Mouse (Mus musculus) kidney, postnatal 25 days (tissue): ENCODE measurements at regions not wholly inside any gene's neighbourhood (a gene's known extent, or its start where the extent isn't known, plus 50 kb on each side); places are given as distances from the start of the nearest gene placed in this dataset.

ENCODE experiments used
- DNase-seq, 2 experiments: peaks; one replicate each; pipeline ENCODE4 v3.0.0; 2021; ENCODE audit warnings: mixed read lengths in 2 of 2

DNA sequence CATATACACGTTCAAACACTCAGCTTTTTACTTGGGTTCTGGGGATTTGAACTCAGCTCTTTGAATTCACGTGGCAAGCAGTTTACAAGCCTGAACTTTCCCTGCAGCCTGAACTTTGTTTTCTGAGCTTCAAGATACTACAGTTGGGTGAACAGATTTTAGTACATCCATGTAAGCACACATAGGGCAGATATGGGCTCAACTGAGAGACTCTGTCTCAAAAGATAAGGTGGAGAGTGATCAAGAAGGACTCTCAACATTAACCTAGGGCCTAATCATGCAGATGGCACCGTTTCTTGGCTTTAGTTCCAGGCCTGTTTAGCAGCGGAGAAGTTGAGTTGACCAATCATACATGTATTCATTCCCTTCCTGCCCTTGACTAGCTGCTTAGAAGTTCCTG is 1403.7 kb upstream of the A1bg start:
- no peak for DNase-seq

DNA sequence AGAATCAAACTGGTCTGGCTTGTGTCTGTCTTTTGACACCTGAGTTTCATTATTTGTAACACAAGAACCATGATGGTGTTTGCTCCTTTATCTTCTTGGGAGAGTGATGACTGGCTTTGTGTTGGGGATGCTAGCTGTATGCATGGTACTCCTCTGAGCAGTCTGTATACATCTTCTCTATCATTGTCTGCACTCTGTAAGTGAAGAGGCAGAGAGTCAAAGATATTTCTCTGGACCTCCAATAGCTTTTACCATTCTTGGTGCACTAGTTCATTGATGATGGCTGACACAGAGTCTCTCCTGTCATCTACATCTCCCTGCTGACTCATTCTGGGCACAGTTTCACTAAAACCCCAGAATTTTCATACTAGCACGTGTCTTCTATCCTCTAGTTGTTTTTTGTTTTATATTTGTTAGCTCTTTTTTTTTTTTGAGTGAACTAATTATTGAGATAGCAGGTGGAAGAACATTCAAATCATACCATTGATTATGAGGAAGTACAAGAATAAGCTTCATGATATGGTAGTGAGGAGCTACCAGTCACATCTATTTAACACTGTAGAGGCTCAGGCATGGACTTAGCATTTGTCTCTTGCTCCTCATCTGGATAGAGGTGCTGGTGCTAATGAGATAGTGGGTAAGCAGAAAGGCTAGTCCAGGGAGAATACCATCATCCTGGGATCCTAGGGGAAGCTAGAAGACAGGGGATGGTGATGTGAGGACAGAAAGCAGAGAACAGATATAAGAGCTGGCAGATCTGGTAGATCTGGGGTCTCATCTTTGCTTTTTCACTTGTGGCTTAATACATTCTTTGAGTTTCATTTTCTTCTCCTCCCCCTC is 1402.9 kb upstream of the A1bg start:
- DNase-seq, result no peak

DNA sequence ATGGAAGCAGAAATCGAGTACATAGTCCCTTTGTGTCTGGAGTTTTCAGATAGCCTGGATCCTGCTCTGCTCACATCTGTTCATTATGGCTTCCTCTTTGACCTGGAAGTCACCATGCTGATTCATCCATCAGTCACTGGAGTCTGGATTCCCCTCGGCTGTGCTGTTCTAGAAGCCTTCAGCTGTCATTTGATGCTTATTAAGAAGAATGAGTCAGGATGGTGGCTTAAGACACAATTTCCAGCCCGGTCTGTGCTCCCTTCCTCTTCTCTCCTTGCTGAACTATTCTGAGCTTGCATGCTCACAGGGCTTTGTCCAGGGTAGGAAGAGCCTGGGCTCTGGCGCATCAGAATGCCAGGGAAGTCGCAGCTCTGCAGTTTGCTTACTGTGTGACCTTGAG is 1398.2 kb upstream of the A1bg start:
- no peak for DNase-seq

DNA sequence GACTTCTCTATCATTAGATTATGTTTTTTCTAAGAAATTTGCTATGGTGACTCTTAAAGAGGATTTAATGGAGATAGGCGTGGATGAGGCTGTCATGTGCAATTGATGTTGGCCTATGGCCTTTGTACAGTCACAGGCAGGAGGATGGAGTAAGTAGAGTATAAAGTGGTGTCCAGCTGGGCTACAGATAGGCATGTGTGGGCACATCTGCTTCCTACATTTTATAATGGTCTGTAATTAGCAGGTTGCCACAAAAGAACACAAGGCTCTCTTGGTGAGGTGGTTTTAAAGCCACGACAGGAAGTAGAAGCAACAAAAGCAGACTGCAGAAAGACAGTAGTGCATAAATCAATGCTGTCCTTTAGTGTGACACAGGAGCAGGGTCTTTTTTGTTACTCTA is 1391.6 kb upstream of the A1bg start:
- DNase-seq, result no peak

DNA sequence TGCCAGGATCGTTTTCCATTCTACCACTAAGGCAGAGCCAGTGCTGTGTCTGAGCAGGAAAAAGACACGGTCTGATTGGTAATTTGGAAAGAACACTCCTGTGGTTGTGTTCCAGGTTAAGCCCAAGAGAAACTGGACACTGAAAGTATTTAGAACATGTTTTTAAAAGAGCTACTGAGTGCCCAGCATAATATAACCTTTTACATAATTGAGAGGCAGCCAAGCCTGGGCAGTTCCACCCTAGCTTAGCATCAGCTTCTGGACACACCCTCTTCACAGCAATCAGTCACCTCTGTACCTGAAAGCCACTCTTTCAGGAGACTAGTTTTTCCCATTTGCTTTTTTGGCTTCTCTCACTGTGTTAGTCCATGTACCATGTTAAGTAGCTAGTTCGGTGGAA is 1379.4 kb upstream of the A1bg start:
- peak; percentile 45 to 72 for DNase-seq

DNA sequence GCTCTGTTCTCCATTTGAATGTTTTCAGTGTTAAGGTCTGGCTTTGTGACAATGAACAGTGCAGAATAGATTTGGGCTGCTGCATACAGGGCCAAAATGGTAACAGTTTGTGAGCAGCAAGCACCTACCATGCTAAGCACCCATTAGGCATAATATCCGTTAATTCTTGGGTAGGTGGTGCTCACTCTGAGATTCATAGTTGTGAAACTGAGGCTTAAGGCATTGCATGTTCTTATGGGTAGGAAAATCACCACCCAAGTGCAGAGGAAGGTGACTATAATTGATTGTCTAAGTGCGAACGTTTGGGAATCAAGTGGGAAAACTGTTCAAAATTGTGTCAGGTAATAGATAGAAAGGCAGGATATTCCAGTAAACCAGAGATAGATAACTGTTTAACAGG is 1378.8 kb upstream of the A1bg start:
- no peak for DNase-seq

DNA sequence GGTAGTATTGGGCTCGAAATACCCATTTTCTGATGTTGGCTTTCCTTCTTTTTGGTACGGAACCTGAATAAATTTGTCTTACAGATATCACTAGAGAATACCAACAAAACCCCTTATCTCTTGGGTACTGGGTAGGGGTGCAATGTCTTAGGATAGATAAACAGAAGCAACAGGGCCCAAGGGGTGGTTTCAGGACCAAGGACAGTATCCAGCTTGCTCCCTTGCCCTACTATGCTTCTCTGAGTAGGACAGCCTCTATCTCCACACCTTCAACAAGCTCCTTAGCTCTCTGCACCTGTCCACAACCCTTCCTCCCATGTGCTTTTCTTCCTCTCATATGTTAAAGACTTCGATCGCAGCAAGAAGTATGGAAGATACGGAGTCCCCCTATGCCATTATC is 1374.3 kb upstream of the A1bg start:
- no peak for DNase-seq

DNA sequence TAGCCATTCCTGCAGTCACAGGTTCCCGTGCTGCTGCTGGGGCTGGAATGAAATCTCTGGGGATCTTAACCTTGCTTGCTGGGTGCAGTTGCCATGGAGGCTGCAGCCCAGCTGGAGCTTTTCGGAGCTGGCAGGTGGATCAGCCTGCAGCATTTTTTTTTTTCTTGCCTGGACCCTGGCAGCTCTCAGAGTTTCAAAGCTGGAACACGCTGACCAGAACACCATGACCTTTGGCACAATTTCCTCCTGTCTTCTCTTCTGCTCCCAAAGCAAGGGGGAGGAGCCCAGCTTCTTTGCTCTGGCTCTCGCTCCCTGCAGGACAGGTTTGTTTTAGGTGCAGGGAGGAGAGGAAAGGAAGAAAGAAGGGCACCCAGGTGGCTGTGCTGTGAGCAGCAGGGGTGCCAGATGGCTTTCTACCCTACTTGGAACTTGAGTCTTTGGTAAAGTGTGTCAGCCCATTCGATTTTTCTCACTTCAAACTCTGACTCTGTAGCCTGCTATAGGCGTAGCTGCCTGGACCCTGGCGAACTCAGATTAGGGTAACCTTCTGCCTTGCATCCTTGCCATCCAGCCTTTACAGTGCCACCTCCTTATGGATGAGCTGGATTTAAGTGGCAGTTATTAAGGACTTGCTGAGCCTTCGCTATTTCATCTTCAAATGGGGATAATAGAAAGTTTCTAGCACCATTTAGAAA is 1372.6 kb upstream of the A1bg start:
- peak; percentile 88 to 95 for DNase-seq

DNA sequence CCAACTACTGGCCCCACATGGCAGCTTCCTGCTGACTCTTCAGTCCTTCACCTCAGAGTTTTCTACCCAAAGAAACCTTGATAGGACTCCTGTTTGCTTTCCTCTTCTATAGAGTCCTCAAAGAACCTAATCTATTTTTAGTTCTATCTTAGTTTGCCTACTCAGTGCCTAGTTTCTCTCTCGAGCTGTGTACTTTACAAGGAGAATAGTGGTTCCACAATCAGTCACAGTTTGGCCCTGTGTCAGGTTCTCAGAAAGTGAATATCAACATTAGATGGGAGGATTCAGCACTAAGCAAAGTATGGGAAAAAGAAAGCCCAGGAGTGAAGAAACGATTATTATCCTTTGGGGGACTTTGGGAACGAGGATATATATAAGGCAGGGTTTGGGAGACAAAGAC is 1372.0 kb upstream of the A1bg start:
- DNase-seq, result no peak

DNA sequence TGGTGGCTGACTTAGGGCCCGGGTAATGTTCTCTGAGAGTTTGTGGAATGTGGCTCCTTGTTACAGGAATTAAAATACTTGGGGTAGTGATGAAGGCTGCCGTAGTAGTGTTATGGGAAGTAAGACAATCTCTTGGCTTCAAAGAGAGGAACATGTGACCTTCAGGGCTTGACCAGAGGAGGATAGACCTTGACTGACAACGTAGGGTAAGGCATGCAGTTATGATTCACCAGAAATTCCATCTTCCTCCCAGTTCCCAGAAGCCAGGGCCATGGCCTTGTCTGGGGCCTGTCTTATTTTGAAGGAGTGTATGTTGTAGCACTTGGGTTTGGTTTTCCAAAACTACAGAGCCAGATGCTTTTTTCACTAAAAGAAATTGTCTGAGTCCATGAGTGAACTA is 1370.1 kb upstream of the A1bg start:
- DNase-seq, result no peak

DNA sequence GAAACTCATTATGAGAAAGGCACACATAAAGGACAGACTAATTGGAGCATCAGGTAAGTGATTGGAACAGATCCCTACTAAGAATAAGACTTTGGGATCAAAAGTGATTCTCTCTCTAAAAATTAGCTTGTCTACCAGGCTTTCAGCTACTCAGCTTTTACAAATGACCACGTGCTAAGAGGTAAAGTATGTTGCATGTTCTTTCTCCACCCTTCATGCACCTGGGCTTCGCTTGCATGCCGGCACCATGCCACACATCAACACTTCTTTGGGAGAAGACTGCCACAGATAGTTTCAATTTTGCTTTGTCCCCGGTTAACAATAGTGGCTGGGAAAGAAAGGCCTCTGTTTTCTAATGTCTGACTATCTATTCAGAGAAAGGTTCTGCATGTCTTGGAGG is 1367.9 kb upstream of the A1bg start:
- DNase-seq, result no peak

DNA sequence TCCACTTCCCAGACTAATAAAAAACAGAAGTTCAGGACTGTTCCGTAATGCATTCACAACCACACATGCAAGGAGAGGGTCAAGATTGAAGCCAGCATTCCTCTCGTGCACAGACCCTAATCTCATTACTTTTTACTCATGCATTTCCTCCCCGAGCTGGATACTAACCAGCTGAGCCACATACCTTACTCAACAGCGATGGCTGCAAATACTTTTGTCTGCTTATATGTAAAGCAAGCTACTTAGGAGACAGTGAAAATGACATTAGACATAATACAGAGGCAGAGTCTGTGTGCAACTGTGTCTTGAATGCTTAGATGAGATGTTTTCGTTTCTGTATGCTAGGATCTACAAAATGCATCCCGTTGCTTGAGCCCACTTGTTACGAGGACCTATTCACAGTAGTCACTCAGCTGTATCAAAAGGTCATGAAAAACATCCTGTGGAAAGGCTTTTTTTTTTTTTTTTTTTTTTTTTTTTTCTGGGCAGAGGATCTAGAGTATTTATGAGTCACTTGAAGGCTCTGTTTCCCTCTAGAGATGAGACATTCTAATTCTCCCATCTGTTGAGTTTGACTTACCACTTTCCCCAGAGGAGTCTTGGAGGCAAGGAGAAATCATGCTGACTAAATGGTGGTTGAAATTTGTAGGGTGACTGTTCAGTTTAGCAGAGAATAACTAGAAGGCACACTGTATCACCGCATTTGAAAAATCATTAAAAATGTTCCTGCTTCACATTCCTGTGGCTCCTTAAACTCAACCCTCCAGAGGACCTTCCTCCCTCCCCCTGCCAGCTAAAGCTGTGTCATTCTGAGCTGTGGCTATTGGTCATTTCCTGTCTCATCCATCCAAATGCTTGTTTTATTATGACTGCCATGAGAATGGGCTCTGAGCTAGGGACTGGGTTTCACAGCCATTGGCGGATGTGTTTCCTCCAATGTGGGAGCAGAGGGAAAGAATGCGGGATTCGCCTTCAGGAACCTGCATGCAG is 1364.1 kb upstream of the A1bg start:
- peak; percentile 24 to 40 for DNase-seq

DNA sequence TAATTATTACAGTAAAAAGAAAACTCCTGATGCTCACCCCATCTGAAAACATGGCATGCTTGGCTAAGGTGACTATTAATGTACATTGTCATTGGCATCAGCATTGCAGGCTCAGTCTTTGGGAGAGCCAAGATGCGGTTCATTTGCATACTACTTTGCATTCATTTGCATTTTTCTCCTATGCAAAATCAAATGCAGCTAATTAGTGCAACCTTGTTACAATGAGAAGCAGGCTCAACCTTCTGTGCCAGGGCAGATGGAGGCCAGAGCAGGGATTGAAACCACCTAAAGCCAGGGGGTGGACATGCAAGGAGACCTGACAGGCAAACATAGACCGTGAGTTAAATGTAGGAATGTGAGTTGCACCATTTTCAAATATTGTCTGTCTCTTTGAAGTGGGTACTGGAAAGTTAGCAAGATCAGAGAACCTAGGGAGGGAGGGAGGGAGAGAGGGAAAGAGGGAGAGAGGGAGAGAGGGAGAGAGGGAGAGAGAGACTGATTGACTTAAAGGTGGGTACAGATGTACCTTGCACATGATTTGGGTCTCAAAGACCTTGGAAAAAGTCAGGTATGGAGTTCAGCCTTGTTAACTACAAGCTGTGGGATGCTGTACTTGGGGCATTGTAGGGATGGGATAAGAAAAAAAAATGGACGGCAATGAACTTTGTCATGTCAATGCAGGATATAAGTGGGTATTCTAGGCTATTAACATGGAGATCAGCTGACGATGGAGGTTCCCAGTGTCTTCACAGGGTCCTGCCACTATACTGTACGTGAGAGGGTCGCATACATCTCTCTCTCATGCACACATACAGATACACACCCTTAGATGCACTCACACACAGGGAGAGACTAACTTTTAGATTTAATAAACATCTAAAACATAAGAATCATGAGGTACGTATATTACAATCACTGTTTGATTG is 1362.1 kb upstream of the A1bg start:
- DNase-seq, result no peak

DNA sequence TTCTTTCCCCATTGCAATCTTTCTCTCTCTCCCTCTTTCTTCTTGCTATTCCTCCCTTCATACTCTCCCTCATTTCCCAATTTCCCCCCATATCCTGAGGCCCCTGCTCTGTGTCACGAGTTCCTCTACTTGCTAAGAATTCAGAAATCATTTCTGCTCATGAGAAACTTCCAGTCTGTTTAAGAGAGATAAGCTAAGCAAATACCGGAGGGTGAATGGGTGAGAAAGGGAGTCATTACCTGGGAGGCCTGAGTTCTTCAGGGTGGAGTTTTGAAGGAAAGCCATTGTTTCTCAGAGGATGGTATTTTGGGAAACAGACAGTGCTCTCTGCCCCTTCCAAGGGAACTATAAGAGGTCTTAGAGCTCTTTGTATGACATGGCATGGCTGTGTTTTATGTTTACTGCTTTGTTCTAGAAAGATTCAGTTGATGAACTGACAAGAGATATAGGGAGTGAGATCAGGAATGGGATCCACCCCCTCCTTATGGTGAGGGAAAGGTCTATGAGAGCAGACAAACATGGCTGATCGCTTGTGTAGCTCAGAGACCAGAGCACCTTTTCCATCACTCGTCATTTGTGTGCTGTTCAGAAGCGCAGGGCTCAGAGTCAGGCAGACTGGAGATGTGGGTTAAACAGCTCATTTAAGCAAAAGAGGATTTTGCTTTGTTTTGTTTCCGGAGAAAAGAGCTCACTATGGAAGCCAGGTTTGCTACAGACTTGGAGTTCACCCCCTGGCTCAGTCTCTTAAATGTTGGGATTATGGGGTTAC is 1361.0 kb upstream of the A1bg start:
- no peak for DNase-seq

DNA sequence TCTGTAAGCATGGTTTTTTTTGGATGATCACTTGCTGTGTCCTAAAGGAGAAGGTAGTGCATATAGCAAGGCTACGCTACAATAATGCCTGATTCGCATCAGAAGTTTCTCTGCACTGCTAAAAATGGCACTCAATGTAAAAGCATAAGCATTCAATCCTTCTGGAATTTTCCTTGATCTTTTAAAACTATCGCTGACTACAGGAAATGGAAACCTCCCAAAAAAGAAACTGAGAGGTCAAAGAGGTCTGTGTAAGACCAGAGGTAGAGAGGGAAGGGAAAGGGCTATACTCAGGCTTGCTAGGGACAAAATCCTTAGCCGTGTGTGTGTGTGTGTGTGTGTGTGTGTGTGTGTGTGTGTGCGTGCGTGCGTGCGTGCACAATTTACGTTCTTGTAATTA is 1359.8 kb upstream of the A1bg start:
- no peak for DNase-seq

DNA sequence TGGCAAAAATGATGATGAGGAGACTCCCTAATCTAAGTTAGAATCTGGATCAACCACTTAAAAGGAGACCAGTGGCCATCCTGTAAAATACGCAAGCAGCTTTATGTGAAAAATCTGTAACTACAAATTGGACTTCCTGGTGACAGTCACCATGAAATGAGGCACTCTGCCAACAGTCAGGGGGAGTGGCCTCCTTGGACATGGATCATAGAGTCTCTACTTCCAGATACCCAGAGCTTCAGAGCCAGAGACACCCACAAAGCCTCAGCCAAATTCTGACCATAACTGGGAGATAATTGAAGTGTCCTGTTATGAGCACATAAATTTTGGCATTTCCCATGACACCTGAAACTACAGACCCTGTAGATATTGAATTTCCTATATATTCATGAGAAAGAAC is 1359.3 kb upstream of the A1bg start:
- DNase-seq, result peak; percentile 75 to 79

DNA sequence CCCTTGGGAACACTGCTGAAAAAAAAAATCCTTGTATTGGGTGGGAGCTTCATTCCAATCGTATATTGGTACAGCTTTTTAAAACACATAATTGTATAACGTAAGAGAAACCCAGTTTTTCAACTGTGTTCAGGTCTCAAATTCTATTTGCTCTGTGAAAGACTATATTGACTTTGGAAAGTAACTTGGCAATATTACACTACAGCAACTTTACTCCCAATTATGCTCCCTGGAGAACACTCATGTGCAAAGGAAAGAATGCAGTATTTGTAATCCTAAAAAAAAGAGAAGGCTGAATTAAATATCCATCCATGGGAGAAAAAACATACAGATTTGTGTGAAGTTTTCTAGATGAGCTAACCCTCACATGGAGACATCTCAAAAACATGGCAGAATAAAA is 1356.7 kb upstream of the A1bg start:
- DNase-seq, result no peak

DNA sequence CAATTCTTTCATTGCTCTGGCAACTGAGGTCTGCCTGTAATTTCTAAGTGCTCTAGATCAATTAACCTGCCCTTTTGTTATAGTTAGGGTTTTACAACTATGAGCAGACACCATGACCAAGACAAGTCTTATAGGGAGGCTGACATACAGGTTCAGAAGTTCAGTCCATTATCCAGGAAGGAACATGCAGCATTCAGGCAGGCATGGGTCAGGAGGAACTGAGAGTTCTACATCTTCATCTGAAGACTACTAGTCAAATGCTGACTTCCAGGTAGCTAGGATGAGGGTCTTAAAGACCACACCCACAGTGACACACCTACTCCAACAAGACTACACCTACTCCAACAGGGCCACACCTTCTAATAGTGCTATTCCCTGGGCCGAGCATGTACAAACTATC is 1352.0 kb upstream of the A1bg start:
- DNase-seq, result no peak

DNA sequence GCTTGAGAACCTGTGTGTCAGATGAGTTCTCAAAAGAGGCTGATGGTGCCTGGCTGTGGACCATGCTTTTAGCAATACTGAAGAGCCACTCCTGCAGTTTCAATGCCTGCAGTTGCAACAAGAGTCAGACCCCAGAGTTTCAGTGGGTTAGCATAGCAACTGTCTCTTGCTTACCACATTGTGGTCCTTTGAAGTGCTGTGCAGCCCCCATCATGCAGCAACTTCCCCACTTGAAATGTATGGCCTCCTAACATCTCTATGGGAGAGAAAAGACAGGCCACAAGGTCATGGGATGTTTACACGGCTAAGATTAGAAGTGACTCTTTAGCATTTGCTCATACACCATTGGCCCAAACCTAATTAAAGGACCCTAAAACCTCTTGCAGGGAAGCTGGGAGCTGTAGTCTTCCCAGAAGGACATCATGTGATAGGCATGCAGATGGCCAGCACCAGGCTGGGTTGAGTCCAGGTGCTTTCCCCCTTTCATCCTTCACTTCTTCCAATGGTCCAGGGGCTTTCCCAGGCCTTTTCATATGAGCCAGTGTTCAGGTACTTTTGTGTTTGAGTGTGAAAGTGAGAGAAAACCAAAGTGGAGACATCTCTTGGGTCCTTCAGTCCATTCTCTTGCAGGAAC is 1351.2 kb upstream of the A1bg start:
- no peak for DNase-seq

DNA sequence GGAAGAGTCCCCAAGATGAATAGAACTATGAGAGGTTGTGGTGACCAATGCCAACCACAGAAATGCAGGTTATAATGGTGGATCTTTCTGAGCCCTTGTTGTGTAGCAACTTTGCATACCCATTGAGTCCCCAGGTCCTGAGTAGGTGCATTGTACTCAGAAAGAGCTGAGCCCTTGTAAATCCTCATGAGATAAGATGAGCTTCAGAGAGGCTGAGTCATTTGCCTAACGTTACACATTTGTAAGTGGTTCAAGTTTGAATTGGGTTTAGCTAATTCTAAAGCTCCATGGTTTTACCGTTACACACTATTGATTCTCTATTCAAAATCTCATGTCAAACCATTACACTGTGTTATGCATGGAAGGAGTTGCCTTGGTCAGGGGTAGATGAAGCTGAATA is 1349.9 kb upstream of the A1bg start:
- DNase-seq, result no peak

DNA sequence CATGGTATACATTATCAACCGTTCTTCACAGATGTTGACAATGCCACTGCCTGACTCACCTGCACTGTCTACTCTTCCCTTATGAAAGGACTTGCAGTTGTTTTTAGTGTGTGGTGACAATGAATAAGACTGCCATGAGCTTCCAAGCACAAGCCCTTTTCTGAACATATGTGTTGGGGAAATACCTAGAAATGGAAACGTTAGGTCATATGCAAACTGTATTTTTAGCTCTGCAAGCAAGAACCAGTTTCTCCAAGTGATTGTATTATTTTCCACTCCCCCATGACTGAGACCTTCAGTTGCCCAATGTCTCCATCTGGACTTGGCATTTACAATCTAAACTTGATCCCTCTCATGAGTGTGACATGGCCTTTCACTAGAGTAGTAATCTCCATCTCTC is 1348.6 kb upstream of the A1bg start:
- no peak for DNase-seq
